Mouse (Mus musculus) macrophage (primary cell): ENCODE measurements around the gene Lin28a. TPM values are rescaled to one million over a fixed set of nuclear protein-coding genes. Genes with fewer than 3 reads are reported as not detected.

ENCODE experiments used
- polyA plus RNA-seq: library from polyadenylated mRNA; stranded (reverse); fragments of 250-400 nt; gene quantifications from 3 replicates; pipeline ENCODE4 v1.2.4, GENCODE M21; 2018; ENCODE audit warnings: inconsistent platforms

Lin28a gene
- polyA plus RNA-seq, 1 experiment from 2014 or later = not detected

Other genes starting within 250 kb of the Lin28a start
- gene Rps6ka1, start 131.0 kb downstream of the Lin28a start, polyA plus RNA-seq = 43.0 to 72.5 TPM (median 71.4 TPM) in 3 replicates
- 146 to 287 TPM (median 209 TPM) in 3 replicates for gene Hmgn2, start 50.2 kb downstream of the Lin28a start, polyA plus RNA-seq
- gene Dhdds, start 17.9 kb downstream of the Lin28a start, polyA plus RNA-seq = 22.8 to 27.1 TPM (median 25.6 TPM) in 3 replicates
- gene Zfp683, start 35.0 kb upstream of the Lin28a start, polyA plus RNA-seq = not detected in 3 replicates
- gene Crybg2, start 42.0 kb upstream of the Lin28a start, polyA plus RNA-seq = not detected in 3 replicates
- gene Cd52, start 76.2 kb upstream of the Lin28a start, polyA plus RNA-seq = 559 to 720 TPM (median 599 TPM) in 3 replicates
- 1.0 to 3.2 TPM (median 1.3 TPM) in 3 replicates for gene Ubxn11, start 83.7 kb upstream of the Lin28a start, polyA plus RNA-seq
- 849 to 1,117 TPM (median 993 TPM) in 3 replicates for gene Sh3bgrl3, start 109.9 kb upstream of the Lin28a start, polyA plus RNA-seq
- gene Cep85, start 168.3 kb upstream of the Lin28a start, polyA plus RNA-seq = 8.6 to 12.9 TPM (median 8.8 TPM) in 3 replicates
- not detected in 3 replicates for gene Gm7534, start 184.2 kb upstream of the Lin28a start, polyA plus RNA-seq
- not detected in 3 replicates for gene Catsper4, start 208.5 kb upstream of the Lin28a start, polyA plus RNA-seq
- not detected in 3 replicates for gene Cnksr1, start 219.6 kb upstream of the Lin28a start, polyA plus RNA-seq
- not detected in 3 replicates for gene E130218I03Rik, start 224.8 kb upstream of the Lin28a start, polyA plus RNA-seq
- 3.8 to 10.0 TPM (median 4.8 TPM) in 3 replicates for gene Zfp593, start 226.8 kb upstream of the Lin28a start, polyA plus RNA-seq
- gene Gm30191, start 228.1 kb upstream of the Lin28a start, polyA plus RNA-seq = not detected in 3 replicates
- gene Grrp1, start 235.3 kb upstream of the Lin28a start, polyA plus RNA-seq = not detected in 3 replicates